Mouse (Mus musculus) frontal cortex, postnatal 14 days (tissue): Measurements from ENCODE around the gene Brd2.
"Not testable (repeated sequence)": the region's sequence is repeated elsewhere in the genome, so short reads cannot be mapped to it uniquely, and the experiment has no call there.

Source experiments
- DNase-seq, 2 experiments: peaks; one replicate each; pipeline ENCODE4 v3.0.0; 2022; ENCODE audit warnings: low spot score in 2 of 2

Brd2 gene

DNA sequence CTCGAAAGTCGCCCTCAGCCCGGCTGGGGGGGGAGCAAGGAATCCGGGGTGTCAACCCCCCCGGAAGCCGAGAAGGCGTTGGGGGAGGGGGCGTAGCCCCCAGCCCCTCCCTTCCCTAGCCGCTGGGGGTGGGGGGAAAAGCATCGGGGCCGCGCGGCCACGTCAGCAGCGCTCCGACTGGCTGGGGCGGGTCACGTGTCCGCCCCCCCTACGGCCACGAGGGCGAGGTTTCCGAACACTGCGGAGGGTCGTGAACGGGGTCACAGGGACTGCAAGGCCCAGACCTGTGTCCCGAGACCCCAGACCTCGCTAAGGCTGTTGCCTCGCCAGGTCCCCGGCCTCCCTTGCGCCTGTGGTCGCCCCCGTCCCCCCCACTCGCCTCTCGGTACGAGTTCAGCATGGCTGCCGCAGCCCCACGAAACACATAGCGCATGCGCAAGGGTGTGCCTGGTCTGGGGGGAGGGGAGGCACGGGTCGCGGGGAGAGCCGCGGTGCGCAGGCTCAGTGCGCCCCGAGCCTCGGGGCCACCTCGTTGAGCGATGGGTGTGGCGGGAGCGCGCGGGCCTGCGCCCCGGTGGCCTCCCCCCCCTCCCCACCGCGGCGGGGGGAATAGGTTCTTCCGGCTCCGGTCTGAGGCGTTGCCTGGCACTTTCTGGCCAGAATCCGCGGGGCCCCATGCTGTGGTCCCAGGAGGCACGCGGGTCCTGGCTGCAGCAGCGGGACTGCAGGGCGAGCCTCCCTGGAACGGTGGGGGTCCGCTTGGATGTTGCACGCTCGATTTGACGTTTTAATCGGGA lies at the start of gene Brd2:
Gene Brd2 (minus strand): TSS at position 447 of the 797 bp plus-strand sequence.
- peak; percentile 92 to 96 for DNase-seq

DNA sequence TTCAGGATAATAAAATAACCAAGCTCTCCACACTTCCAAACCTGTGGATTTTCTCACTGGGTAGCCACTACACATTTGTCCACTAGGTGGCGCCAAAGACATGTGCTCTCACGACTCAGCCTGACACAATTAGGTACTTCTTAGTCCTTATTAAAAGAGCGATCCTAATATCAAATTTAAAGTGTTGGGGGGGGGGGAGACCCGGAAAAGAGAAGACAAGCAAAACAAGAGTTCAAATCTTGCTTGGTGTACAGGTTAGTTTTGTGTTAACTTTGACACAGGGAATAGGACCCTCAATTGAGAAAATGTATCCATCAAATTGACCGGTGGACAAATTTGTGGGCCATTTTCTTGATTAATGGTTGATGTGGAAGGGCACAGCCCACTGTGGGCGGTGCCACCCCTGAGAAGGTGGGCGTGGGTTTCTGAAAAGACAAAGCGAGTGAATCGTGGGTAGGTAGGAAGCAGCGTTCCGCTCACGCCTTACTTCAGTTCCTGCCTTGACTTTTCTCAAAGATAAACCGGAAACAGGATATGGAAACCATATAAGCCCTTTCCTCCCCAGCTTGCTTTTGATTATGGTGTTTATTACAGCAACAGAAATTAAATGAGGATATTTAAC lies 48.6 kb upstream of the Brd2 start:
- DNase-seq: peak; percentile 31 to 84

DNA sequence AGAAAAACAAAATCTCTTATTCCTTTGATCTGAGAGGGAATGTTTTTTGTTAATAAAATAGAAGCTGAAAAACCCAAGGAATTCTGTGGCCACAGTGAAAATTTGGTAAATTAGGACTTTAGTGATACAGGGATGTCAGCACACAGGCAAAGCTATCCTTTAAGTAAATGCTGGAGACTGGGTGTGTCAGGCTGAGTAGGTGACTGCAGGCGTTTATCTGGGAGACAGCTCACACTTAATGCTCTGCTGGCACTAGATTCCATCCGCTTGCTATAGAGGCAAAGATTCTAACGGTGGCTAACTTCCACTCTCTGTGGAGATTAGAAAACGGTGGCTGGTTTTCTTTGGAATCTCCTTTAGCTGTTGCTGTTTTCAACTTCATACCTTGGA lies 48.0 kb upstream of the Brd2 start:
- DNase-seq: no peak

DNA sequence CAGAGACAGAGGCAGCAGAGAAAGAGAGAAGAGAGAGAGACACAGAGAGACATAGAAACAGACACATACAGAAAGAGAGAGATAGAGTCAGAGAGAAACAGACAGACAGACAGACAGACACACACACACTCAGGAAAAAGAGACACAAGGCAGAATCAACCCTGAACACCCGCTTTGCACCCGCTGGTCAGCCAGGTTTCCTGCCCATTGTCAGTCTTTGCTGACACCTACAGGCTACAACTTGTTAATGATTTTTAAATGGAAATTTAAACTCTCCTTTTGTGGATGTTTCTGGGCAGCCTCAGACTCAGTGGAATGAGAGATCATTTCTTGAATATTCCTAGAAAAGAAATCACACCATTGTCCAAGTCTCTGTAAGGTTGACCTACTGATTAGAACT lies 46.8 kb upstream of the Brd2 start:
- DNase-seq: no peak

DNA sequence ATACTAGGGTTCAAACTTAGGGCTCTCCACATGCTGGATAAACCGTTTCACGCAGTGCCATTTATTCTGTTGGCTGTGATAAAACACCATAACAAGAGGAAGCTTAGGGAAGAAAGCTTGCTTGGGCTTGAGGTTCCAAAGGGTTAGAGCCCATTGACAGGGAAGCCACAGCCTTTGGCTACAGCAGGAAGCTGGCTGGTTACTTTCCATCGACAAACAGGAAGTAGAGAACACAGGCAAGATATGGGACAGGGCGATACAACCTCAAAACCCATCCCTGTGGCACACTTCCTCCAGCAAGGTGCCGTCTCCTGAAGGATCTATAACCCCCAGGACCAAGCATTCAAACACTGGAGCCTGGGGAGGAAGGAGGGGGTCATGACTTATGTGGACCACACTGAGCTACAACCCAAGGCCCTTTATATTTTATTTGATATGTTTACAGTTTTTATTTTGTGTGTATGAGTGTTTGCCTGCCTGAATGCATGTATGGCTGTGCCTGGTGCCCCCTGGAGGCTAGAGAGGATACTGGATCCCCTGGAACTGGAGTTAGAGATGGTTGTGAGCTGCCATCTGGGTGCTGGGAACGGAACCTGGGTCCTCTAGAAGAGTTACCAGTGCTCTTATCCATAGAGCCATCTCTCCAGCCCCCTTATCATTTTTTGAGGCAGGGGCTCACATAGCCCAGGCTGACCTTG lies 42.7 kb upstream of the Brd2 start:
- DNase-seq: no peak

DNA sequence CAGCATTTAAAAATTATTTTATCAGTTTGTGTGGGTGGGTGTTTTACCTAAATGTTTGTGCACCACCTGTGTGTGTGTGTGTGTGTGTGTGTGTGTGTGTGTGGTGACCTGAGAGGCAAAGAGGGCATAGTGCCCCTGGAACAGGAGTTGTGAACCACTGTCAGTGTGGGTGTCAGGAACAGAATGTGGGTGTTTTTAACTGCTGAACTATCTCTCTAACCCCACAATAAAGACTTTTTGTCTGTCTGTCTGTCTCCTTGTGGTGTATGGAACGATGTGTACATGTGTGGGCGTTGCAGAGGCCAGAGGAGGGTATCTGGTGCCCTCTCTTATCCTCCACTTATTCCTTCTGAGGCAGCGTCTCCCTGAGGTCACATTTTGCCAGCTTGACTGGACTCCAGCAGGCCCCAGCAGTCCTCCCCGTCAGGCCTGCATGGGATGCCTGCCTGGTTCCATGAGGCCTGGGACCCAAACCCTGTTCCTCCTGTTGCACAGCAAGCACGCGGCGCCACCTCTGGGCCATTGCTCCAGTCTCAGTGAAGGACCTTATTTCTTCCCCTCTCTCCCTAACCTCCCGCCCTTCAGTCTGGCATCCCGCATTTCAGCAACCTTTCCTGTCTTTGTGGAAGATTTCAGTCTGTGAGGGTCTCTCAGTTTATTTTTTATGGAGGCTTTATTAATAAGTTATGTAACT lies 41.9 kb upstream of the Brd2 start:
- no peak for DNase-seq

DNA sequence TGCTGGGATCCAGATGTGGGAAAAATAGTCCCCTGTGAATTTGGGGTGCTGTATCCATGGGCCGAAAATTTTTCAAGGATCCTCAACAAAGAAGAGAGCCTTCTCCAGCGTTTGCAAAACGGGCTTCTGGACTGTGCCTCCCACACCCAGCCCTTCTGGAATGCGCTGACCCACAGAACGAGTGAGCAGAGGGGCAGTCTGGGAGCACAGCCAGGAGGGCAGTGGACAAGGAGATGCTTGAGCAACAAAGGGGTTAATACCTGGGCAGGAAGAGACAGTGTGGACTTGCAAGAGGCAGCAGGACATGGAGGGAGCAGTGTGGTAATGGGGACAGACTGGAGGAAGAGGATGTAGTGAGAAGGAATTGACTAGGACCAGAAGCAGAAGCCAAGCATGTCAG lies 33.1 kb upstream of the Brd2 start:
- no peak for DNase-seq

DNA sequence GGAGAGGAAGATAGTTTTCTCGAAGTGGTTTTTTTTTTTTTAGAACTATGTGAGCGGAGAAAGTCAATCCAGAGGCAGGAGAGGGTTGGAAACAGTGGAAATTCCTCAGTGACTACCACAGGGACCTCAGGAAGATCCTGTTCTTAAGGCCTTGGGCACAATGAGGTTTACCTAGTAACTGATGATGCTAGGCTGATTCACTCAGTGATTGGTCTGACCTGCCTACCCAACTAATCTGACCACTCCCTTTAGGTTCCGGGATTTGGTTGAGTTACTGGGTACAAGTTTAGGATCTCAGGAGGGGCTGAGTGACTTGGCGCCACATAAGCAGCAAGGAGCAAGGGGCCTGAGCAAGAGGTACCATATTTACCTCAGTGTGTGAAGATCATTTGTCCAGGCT lies 30.5 kb upstream of the Brd2 start, which contains the start of gene H2-DMb1:
Gene H2-DMb1 (plus strand): TSS at position 150 of the 400 bp plus-strand sequence.
- DNase-seq: peak in 1 of 2 experiments; percentile 46

DNA sequence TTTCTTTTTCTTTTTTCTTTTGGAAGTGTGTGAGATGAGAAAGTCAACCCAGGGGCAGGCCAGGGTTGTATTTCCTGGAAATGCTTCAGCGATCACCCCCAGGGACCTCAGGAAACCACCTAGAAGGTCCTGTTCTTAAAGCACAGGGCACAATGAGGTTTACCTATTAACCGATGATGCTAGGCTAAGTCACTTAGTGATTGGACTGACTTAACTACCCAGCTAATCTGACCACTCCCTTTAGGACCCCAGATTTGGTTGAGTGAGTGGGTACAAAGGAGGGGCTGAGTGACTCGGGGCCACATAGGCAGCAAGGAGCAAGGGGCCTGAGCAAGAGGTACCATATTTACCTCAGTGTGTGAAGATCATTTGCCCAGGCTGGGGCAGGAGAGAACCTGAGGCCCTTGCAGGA lies 22.5 kb upstream of the Brd2 start:
- no peak for DNase-seq

DNA sequence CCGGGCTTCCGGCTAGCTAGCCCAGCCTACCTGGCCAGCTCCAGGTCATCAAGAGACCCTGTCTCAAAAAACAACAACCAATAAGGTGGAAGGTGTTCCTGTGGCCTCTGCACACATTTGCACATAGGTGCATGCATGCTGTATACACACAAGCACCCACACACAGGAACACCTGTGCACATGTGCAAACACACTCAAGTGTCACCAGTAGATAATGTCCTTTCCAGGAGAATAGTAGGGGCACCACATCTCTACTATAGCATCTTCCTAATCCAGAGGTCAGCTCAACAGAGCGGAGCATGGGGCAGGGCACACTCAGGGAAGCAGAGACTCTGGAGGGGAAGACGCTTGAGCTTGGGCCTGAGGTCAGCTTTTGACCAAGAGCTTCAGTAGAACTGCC lies 21.8 kb upstream of the Brd2 start:
- DNase-seq: not testable (repeated sequence)

DNA sequence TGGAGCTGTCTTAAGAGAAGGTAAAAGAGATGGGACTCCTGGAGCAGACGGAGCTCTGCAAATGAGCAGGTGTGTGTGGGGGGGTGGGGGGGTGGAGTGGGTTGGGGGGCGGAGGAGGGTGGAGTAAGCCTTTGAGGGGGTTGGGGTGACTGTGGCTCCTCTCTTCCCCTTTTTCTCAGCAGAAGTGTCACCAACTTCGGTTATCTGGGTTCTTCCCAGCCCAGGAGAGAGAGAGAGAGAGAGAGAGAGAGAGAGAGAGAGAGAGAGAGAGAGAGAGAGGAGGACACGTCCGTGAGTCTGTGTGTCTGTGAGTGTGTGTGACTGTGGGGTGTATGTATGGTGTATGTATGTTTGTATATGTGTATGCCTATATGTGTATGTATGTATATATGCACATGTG lies 21.0 kb upstream of the Brd2 start:
- DNase-seq: no peak

DNA sequence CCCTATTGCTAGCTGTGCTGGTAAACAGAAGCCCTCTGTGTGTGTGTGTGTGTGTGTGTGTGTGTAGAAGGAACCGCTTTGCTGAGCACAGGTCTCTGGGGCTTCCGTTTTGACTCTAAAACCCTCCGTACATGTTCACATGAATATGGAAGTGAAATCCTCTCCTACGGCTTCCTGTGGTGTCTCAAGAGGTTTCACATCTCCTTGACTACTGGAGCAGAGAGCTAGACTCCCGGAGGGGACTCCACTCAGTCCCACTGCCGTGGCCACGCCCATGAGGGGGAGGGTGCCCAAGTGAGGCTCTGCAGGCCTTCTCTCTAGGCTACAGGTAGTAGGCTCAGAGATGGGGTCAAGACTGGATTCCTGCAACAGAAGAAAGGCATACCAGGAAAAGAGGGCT lies 20.6 kb upstream of the Brd2 start, which contains the start of gene H2-DMb2:
Gene H2-DMb2 (plus strand): TSS at position 275 of the 400 bp plus-strand sequence.
- no peak for DNase-seq

DNA sequence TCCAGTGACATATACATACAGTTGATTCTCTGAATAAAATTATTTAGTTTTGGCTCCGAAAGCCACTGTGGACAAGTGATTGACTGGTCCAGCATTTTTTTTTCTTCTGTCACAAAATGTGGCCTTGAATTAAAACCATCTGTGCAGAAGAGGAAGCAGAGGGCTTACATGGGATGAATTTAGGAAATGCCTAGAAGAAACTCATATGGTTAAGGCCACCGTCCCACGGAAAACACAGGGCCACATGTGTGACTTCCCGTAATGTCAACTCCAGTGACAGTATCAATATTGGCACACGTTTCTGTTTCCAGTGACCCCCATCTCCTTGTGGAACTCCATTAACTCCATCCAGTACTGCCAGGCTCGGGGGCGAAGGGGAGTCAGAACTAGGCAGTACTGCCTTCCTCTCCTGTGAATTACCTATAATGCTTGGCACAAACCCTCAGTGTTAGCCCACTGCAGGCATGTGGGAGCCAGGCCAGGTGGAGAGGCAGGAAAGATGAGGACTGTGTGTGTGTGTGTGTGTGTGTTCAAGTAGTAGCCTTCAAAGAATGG lies 20.1 kb upstream of the Brd2 start:
- no peak for DNase-seq

DNA sequence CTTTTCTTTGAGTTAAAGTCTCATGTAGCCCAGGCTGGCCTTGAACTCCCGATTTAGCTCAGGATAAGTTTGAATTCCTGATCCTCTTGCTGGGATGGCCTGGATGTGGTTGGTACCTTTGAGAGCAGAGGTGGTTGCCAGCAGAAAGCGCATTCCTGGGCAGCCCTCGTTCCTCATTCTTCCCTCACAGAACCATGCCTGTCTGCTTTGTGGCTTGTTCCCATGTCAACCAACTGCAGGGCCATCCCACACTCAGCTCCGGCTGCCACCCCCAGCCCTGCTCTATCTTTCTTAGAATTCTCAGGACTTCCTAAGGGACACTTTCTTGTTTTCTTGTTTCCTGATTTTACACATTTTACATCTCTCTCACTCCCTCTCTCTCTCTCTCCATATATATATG lies 19.0 kb upstream of the Brd2 start:
- no peak for DNase-seq

DNA sequence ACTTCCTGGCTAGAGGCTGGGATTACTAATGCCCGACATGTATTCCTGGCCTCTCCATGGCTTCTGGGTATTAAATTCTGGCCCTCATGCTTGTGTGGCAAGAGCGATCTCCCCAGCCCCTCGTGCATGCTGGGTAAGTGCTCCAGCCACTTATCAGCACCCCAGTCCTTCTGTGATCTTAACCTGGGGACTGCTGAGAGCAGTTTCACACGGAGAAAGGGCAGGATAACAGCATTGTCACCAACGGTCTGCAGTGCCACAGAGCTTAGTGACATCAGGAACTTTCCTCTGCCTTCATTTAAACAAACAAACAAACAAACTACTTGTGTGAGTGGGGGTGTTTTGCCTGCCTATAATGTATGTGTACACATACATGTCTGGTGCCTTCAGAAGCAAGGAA lies 17.8 kb upstream of the Brd2 start:
- DNase-seq: no peak

DNA sequence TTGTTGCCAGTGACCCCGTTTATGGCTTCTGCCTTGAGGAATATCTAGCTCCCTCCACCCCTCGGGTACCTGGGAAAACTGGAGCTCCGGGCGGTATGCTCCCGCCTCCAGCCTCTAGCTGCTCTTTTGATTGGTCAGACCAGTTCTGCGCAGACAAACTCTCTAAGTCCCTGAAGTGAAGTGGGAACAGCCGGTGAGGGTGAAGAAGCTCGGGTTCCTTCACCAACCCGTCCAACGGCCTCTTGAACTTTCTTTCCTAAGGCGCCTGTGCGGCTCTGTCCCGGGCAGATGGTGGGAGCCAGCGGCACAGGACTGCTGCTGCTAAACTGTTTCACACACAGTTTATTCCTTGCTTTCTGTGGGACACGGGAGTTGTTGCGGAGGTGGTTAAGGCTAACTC lies 17.0 kb upstream of the Brd2 start:
- no peak for DNase-seq

DNA sequence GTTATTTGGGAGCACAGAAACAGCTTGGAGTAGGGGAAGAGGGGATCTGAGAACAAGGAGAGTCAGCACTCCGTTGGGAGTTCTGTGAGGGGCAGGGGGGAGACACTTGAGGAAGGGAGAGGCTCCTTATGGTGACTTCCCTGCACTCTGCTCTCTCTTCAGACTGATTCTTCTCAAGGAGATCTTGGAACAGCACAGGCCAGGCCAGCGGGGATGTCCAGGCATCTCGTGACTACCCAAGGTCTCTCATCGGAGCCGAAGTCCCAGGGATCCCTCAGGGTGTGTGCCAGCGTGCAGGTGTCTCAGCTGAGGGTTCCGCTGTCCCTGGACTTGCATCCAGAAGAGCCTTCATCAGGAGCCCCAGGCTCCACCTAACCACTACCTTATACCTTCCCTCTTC lies 16.2 kb upstream of the Brd2 start:
- no peak for DNase-seq

DNA sequence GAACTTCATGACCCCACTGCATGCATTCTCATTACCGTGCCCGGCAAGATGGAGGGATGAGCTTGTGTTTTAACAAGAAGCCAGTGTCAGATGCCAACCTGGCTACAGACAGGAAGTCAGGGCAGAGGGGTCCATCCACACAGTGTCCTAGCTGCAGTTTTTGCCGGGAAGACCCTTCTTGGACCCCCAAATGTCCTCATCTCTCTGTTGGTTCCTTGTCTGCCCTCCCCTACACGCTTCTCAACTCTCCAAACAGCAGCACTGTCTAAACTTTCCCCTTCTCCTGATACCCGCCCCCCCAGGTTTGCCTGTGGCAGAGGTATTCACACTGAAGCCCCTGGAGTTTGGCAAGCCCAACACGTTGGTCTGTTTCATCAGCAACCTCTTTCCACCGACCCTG lies 15.2 kb upstream of the Brd2 start:
- no peak for DNase-seq

DNA sequence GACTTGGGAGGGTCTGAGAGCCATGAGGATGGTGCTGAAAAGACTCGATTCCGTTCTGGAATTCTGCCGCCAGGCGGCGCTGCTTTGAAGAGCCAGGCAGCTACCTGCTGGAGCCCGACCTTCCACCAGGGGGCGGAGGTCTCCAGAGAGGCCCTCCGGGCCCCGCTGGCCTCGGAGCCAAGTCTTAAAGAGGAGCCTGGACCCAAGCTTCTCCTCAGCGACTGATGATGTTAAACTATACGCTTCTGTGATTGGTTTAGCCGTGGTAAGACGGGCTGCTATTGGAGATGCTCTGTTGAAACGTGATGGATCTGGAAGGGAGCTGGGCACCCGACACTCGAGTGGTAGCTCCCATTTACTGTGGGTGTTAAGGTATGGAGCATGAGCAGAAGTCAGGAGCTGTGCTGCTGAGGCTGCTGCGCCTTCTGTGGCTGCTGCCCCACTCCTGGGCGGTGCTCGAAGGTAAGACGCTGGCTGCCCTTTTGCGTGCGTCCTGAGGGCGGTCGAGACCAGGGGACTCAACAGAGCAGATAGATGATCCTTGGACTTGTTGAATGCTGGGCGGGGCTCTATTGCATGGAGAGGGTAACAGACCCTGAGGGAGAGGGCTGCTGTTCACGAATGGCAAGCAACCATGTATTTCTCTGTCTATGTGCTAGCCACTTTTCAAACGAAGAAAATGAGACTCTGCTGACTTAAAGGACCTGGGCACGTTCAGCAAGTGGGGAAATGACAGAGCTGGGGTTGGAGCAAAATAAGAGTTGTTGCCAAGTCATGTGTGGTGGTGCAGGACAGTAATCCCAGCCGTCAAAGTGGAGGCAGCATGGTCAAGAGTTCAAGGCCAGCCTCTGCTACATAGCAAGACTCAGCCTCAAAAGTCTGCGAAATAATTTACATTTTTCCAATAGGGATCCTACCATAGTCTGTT lies 13.1 kb upstream of the Brd2 start:
- peak; percentile 96 to 97 for DNase-seq

DNA sequence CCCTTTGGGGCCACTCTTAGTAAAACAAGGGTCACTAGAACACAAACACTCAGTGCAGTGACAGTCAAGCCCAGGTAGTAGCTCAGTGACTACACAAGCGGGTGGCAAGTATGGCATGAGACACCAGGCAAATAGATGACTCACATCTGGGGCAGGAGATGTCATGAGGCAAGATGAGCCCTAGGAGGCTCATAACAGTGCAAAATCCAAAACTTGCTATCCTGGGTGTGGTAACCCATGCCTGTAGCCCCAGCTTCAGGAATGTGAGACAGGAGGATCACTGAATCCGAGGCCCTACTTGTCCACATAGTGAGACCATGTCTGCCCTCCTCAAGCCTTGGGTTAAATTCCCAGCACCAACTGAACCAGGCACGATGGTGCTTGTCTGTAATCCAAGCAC lies 12.0 kb upstream of the Brd2 start:
- no peak for DNase-seq

DNA sequence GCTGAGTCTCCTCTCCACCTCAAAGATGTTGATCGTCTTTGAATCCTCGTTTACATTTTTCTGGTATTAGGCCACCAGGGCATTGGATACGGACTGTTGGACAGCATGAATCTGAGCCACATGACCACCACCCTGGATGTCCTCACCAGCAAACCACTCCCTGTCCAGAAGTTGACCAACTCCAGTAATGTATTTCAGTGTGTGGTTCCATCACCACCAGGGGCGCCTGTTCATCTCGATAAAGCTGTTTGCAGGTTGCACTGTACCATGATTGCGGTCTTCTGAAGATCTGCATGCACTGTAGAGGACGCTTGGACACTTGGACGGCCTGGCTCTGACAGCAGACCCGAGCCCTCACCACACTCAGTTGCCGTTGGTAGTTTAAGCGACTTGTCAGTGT lies 10.9 kb upstream of the Brd2 start:
- no peak for DNase-seq
